Mouse (Mus musculus): ENCODE results near the gene Emsy.
A peak's percentile ranks its signal among the peaks of the same experiment; 100 is the strongest.

The Emsy gene

DNA sequence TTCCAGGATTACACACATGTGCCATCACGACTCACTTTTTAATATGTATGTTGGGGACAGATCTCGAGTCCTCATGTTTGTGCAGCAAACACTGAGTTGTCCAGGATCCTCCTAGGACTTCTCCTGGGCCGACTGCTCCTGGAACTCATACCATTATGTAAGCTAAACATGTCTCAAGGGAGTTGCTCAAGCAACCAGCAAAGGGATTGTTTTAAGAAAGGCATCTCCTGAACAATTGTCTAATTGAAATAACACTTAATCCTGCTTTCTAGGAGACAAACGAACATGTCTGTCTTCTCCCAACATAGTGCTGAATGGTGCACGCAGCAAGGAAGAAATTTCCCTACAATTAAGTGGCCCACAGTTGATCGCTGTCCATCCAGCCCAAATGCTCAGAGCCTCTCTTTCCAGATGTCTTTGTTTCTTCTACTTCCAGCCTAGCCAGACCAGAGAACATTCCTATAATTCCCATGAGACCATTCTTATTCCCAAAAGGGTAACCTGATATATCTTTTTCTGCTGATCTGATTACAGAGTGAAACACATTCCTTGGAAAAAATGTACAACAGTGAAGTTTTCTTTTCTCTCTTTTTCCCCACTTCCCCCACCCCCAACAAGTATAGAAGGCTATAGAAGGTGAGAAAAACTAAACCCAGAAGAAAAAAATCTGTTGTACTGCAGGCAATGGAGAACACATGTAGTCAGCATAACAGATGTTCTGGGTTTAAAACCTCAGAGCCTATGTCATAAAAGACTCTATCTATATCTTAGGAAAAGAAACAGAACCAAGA, 11.6 kb upstream of the Emsy start:
- DNase-seq: no peak

DNA sequence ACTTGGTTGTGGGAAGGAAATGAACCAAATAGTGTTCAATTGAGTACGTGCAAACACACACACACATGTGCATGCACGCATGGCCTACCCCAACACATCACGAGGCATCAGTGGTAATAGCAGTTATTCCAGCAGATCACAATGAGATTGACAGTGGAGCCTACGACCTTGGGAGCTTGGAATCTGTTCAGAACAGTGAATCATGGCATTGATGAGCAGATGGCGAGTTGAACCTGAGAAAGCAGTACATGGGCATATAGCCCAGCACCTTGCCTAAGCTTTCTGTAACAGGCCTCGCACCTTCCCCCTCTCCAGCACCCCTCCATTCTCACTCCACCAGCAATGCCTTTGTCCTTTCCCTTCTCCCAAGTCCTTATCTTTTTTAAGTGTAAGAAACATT, 9.1 kb upstream of the Emsy start:
- no peak for DNase-seq

DNA sequence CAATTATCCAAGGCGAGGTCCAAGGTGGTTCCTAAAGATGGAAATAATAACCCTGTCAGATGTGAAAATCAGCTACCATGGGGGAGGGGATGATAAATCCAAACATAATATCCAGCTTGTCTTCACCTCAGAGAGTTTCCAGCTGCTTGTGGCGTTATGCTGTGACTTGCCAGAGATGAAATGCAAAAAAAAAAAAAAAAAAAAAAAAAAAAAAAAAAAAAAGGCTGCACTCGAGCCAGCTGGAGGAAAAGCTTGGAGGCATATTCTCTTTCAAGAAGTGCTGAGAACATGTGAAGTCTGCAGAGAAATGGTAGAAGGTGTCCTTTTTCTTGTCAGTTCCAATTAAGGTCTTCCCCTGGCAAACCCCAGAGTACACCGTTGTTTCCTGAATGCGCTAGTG, 8.6 kb upstream of the Emsy start:
- no peak for DNase-seq

DNA sequence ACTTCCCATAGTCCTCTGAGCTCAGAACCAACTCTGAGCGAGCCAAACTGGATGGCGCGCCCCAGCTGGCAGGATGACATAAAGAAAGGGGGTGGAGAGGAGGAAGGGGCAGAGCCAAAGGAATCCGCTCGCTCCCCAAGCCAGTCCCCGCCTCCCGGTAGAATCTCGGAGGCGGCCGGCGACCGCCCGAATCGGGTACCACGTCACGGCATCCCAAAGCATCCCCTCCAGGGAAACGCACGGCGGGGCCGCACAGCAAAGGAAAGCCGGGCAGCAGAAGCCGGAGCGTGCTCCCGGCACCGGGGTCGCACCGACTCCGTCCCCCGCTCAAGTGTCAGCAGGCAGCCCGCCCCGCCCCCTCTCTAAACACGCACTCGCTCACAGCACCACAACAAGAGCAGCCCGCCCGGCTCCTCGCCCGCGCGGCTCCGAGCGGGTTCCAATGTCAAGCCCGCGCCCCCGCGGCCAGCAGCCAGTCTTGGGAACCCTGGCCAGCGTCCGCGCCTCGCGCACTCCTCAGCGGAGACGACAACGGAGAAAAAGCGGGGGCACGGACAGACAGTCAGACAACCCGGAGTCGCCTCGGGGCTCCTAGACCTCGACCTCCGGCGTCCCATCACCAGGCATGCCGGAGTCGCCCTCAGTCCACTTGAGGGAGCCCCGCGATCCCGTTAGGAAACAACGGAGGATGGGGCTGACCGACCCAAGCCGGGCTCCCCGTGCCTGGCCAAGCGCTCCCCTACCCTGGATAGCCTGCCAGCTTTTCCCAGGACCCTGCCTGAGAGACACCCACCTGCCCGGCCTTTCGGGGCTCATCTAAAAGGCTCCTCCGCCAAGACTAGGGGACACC, 677 bp downstream of the Emsy start:
- DNase-seq: peak; percentile 83

DNA sequence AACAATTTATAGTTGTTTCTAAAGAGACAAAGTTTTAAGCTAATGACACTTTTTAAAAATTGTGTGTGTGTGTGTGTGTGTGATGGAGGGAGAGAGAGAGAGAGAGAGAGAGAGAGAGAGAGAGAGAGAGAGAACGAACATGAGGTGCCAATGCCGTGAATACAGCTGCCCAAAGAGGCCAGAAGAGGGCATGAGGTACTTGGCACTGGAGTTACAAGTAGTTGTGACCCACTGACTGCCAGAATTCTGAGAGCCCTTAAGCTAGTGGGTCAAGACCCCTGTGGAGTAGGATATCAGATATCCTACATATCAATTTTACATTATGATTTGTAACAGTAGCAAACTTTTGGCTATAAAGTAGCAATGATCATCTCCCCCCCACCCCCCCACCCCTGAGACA, 4.9 kb downstream of the Emsy start:
- DNase-seq: no peak

DNA sequence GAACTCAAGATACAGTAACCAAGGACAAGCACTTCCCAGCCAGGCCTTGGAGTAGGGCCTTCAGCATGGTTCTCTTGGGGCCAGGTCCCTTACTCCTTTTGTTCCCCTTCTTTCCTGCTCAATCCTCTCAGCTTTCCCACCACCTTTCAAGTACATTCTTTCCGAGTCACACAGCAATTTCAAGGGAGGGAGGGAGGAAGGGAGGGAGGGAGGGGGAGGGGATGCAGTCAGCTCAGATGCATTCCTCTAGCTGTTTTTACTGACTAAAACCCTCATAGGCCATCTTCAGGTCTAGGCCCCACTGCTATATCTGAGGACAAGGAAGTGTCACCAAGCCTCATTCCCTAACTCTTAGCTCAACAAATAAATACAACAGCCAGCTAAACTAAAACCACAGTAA, 12.3 kb downstream of the Emsy start:
- no peak for DNase-seq

DNA sequence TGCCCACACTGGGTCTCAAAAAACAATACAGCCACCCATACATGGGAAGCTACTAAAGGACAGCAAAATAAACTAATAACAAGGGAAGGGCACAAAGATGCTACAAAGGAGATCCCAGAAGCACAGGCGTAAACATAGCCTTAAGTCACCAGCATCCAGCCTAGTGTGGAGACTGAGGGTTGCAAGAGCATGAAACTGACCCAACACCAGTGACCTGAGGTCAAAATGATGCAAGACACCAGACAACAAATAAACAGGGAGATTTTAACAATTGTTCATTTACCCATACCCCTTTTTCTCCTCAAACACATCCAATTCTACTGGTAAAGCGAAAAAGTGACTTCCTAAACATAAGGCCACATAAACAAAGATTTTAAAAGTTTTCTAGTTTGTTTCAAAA, 20.0 kb downstream of the Emsy start:
- no peak for DNase-seq

DNA sequence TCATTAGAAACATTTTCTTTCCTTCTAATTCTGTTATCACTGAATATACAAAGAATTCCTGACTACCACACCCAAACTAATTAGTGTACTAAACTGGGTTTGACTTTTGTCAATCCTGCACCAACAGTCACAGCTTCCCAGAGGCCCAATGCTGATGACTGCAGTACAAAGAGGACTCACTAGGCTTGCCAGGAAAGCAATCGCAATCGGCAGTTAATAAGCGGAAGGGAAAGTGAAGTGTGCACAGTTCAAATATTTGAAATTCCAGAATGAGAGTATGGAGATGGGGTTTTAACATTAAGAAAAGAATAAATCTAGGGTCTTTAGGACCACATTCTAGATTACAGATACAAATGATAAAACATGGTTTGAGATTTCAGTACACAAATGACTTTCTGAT, 23.6 kb downstream of the Emsy start:
- no peak for DNase-seq

DNA sequence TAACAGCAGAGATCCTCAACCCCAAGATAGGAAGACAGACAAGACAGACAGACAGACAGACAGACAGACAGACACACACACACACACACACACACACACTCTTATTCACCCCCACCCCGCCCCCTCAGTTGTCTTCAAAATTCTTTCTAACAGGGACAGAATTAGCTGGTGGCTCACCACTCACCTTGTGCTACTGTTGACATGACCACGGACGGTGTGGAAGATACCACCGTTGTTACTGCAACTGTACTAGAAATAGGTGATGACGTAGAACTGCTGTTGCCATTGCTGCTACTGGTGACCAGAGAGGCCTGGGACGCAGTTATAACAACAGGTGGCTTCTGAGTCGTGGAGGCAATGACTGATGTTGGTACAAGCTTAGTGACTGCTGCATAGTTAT, 26.6 kb downstream of the Emsy start:
- no peak for DNase-seq

DNA sequence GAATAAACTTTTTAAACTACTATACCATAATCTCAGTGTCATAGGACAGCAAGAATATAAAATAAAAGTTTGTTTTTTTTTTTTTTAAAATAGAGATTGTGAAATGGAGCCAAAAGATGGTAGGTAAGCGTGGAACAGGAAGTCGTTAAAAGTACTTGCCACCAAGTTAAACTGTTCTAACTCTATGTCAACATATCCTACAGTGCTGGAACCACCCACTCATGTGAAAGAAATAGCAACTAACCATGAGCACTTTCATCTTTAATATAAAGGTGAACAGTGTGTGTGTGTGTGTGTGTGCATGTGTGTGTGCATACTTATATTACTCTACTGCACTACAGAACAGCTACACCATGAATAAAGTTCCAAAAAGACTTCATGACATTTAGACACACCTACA, 38.8 kb downstream of the Emsy start:
- no peak for DNase-seq

DNA sequence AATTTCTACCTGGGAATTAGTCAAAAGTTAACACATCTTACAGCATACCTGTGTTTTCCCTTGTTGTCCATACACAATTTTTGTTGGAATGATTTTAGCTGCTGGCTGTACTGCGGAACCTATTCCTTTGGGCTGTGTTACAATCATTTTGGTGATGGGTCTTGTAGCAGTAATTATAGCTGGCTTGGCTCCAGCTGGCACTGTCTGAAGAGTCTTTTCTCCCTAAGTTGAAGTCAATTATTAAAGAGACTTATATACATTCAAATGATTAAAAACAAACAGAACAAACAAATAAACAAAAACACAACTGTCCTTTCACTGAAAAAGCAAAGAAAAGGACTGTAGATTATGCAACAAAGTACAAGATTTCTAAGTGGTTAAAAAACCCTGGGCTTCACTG, 43.6 kb downstream of the Emsy start:
- no peak for DNase-seq

DNA sequence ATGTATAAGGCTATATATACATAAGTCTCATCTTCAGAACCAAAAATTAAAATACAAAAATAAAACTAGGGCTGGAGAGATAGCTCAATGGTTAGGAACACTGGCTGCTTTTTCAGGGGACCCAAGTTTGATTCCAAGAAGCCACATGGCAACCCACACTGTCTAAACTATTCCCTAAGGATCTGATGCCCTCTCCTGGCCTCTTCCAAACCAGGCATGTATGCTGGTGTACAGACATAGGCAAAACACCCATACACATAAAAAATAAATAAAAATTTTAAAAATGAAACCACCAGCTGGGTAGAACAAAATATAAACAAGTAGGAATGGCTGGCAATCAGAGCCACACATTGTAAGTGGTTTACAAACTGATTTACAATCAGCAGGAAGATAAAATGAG, 48.1 kb downstream of the Emsy start:
- DNase-seq: no peak

DNA sequence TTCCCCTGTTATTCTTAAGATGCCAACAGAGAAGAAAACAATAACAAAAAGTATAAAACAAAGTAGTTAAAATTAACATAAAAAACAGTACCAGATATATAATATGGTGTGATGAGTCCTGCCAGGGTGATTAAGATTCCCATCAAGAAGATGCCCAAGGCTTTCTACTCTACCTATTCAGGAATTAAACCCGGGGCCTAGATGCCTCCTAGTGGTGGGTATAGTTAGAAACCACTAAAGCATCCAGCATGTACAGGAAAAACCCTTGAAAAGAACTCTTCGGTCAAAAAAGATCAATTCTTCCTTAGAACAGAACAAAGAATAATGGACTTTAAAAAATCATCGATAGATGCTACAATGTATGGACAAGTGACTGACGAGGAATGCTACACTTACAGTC, 49.4 kb downstream of the Emsy start:
- no peak for DNase-seq

DNA sequence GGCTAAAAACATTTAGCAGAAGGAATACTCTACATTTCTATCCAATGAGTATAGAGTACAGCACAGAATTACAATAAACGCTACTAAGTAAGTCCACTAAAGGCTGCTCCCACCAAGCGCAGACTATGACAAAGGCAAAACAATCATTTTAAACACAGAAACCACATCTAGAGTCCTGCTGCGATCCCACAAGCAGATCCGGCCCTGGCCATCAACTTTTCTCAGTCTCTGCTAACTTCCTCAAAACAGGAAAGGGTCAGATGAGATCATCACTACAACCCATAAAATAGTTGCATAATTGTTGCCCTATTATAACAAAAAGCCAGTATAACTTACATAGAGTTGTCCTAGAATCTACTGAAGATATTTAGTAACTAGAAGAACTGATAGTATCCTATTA, 54.9 kb downstream of the Emsy start:
- no peak for DNase-seq

DNA sequence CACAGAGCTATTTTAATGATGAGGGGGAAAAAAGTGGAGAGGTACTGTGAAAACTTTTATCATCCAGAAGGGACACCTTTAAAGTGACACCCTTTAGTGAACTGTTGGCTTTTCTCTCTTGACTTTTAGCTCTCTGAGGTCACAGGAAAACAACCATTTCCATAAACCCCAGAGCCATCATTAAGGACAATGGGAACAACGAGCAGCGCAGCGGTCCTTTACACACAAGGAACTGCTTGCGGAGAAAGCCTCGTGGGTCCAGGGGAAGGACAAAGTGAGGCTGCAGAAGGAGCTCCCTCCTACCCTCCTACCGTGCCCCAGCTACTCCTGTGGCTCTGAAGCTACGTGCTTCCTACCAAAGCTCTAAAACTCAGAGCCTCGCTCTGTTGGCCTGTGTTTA, 59.2 kb downstream of the Emsy start:
- DNase-seq: no peak

DNA sequence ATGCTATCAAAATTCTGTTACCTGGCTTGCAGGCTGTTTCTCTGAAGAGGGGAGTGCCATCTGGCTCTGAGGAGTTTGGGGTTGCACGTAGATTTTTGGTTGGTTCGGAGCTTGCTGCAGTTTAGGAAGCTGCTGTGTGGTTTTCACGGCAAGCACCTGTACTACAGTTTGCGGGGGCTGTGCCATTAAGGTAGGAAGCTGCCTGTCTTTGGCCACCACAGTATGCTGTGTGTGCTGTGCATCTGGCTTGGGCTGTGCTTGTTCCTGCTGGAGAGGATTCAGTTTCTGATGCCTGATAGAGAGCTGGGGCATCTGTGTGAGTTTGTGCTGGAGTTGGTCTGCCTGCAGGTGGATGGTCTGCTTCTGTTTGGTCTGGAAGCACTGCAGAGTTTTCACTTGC, 61.9 kb downstream of the Emsy start:
- DNase-seq: no peak

DNA sequence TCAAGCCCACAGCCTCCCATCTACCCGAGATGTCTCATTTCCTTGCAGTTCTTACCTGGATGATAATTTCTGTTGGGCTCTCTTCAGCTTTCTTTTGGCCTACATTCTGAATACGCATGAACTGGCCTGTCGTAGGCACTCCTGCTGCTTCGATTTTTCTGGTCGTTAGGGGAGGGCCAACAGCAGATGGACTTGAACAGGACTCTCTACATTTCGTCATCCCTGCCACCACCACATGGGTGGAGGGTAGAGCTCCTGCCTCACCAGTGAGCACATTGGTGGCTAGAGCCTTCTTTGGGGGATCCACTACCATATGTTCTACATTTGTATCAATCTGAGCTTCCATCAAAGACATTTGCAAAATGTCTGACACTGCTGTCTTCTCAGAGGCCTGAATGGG, 63.3 kb downstream of the Emsy start:
- no peak for DNase-seq

DNA sequence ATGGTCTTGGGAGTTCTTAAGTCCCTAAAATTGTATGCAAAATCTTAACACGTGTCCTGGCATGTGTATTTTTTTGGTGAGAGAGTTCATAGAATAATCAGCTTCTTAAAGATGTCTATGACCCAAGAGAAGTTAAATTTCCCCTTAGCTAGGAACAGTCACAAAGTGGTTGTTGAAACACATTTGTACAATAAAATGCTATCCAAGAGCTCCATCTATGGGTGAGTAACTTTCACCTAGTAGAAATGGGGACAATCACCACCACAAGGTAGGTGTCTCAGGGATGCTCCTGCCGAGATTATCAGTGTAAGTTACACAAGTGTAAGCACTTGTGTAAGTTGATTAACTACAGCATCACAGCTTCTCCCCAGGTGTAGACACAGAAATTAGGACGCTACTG, 67.6 kb downstream of the Emsy start:
- DNase-seq: no peak

DNA sequence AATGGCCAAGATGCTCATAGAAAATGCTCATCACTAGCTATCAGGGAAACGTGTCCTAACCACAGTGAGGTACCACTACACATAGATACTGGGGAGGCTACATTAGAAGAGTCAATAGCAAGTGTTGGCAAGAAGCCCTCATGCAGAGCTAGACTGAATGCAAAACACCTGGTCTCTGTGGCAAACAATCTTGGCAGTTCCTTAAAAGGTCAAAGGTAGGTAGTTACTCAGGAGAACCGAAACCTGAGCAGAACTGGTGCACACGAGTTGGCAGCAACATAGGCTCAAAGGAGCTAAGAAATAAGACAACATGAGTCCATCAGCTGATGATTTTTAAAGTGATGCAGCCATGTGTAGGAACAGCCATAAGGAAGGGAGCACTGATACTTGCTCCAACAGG, 70.3 kb downstream of the Emsy start:
- DNase-seq: no peak

DNA sequence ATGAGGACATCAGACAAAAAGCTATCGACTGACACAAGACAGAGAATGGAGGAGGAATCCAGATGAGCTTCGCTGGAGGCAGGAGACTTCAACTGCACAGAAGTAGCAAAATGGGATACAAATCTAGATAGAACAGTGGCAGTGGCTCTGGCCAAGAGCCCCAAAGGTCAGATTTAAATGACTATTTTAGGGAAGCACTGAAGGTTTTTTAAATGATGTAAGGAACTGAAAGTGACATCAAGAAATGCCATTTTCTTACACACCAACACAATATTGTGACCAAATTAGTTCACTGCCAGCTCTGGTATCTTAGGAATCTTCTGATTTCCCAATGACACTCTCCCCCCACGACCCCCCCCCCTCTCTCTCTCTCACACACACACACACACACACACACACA, 72.0 kb downstream of the Emsy start:
- no peak for DNase-seq

DNA sequence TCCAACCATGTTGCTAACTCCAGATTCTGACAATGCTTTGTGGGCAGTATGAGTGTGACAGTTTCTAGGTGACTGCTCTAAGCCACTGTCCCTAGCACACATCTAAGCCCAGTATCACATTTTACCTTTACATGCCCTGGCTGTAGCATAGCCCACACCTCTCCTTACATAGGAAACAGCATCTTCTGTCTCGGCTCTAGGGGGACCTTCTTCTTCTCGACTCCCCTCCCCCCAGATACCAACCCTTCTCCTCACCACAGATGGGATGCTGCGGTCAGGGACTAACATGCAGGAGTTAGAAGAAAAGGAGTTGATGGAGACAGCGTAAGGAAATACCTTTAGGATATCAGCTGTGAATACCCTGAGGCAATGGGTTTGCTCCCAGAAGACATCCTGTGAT, 75.3 kb downstream of the Emsy start:
- DNase-seq: no peak

DNA sequence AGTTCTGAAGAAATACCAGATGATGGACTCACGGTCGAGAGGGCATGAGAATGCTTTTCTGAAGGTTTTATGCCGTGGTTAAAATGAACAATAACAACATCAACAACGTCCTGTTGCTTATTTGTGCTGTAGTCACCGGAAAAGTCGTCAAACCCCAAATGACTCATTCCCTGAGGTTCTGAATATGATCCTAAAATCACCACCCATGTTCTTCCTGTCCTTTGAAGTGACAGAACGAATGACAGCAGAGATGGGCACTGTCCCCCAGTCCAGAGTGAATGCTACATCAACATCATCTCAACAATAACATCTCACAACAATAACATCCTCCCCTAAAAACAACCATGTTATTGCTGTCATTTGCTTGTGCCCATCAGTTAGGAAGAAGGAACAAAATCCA, 76.1 kb downstream of the Emsy start:
- DNase-seq: no peak

DNA sequence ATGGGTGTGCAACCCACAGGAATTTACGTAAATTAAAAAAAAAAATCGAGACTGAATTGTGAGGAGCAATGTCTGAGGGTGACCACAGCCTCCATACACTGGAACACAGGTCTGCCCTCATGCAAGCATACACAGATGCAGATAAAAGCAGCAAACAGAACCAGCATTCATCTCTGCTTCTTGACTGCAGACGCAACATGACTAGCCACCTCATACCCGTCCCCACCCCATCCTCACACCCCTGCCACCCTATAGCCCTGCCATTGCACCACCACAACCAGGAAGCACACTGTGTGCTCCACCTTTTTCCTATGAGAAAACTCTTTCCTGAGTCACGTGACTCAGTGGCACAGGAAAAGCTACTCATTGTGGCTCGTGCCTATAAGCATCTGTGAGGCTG, 76.9 kb downstream of the Emsy start:
- DNase-seq: no peak

DNA sequence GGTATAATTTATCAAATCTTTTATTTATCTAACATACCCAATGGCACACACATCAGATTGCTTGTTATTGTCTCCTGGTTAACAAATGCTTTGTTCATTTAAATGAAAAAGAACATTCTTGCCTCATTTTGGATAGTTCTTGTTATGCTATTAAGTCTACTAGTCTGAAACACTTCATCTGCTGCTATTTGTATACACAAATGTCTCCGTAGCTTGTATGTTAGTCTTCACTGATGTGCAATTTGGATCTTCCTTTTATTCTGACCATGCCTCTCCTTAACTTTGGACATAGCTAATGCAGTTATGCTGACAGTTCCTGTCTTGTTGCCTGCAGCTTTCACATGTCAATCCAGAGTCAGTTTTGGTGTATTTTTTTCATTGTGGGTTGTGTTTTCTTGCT, 79.1 kb downstream of the Emsy start:
- no peak for DNase-seq
